Mouse (Mus musculus) liver, embryonic 14.5 days (tissue): ENCODE results near the gene Dact2.

Experiments used
- CTCF ChIP-seq: IDR thresholded peaks from 2 replicates; pipeline ENCODE4 v1.5.1; 2016; ENCODE audit warnings: antibody characterized with exemption, low read depth, control low read depth
- EP300 ChIP-seq: IDR thresholded peaks from 2 replicates; pipeline ENCODE4 v1.6.1; 2016; ENCODE audit warnings: antibody characterized with exemption, low read depth

- TF ChIP-seq CTCF (no peak), EP300 (no peak)
These were observed 11.7 kb downstream of the Dact2 start for GRCm38 (mm10) chr17:14192432-14192831.
